Mouse (Mus musculus) thymus, adult 2 months (tissue): ENCODE measurements at regions not wholly inside any gene's neighbourhood (a gene's known extent, or its start where the extent isn't known, plus 50 kb on each side); places are given as distances from the start of the nearest gene placed in this dataset.

Source experiments
- CTCF ChIP-seq: fragments of 200-500 bp; IDR thresholded peaks from 2 replicates; pipeline ENCODE4 v1.5.1; 2012; ENCODE audit warnings: mild to moderate bottlenecking, control low read depth, low read length, moderate library complexity, borderline replicate concordance; ENCODE audit not compliant: control insufficient read depth, poor library complexity, insufficient read depth; ENCODE audit errors: extremely low read depth
- POLR2A ChIP-seq: fragments of 200-500 bp; IDR thresholded peaks from 2 replicates; pipeline ENCODE4 v1.6.1; 2012; ENCODE audit warnings: mild to moderate bottlenecking, low read length, control low read depth, moderate library complexity; ENCODE audit not compliant: control insufficient read depth, poor library complexity, insufficient read depth; ENCODE audit errors: extremely low read depth

DNA sequence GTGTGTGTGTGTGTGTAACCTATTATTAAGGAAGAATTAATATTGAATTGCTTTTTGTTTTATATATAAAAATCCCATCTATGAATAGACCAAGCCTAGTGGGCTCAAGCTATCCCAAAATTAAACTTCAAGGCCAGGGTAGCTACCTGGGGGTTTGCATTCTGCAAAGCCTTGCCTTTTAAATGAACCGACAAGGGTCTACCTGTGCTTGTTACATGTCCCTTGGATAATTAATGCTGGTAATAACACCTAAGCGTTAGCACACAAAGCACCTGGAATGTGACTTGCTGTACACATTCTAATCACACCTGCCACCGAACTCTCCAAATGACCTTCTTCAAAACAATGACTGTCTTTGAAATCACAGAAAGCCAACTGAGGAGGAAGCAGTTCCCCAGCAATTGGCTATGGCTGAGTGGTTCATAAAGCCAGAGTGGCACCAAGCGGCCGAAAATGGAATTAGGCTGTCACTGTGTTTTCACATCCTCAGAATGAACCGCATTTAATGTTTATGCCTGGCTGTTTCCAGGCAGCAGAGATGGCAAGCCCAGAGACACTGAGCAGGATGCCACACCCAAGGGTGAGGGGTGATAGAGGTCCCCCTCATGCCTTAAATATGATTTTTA lies 225.8 kb downstream of the Mat2b start:
- no peak for TF ChIP-seq CTCF
- TF ChIP-seq POLR2A: no peak
